Mouse (Mus musculus): ENCODE data around the gene Adamts10.

GRCm38 (mm10) chr17:33493065-33493464 is 30.9 kb upstream of the Adamts10 start:
- TF ChIP-seq POLR2A (IDR thresholded peaks at IDR 0.05; ENCODE audit: insufficient read depth, low read depth, low read length), result no peak
- peak; percentile 80 for TF ChIP-seq CTCF (IDR thresholded peaks at IDR 0.05)
